Mouse (Mus musculus) spleen, adult 2 months (tissue): ENCODE results near the gene Nfix.

Experiments
- CTCF ChIP-seq: fragments of 200-500 bp; IDR thresholded peaks from 2 replicates; pipeline ENCODE4 v1.5.1; 2011; ENCODE audit warnings: mild to moderate bottlenecking, inconsistent platforms; ENCODE audit not compliant: insufficient read depth, insufficient read length, insufficient replicate concordance; ENCODE audit errors: extremely low read depth
- POLR2A ChIP-seq: fragments of 200-500 bp; IDR thresholded peaks from 2 replicates; pipeline ENCODE4 v1.6.1; 2011; ENCODE audit warnings: low read depth, low read length, inconsistent platforms

- TF ChIP-seq CTCF = no peak
- no peak for TF ChIP-seq POLR2A
Measured at GRCm38 (mm10) chr8:84797256-84797797, 2.8 kb downstream of the Nfix start.
